Mouse (Mus musculus) MEL (cell line): ENCODE data around the gene Il1r2. TPM values are rescaled to one million over a fixed set of nuclear protein-coding genes. Genes with fewer than 3 reads are reported as not detected.

Source experiments
- DNase-seq: peaks from one replicate; pipeline ENCODE4 v3.0.0; 2011; ENCODE audit warnings: low read depth, low spot score
- H3K27ac ChIP-seq: 2 replicates; pipeline ENCODE4 v1.5.1; 2012; ENCODE audit warnings: low read depth, mild to moderate bottlenecking, control low read depth, low read length, moderate library complexity; ENCODE audit not compliant: control insufficient read depth
- H3K27me3 ChIP-seq, 2 experiments: fragments of 150-350 bp in 1 of 2; sonication (generic) in 1 of 2; 2 replicates each; pipeline ENCODE4 v1.6.1; 2012; ENCODE audit warnings: low read length in 2 of 2, mild to moderate bottlenecking in 2 of 2, improper control_type of control experiment in 1 of 2, moderate library complexity in 1 of 2; ENCODE audit not compliant: insufficient read depth in 2 of 2, control insufficient read depth in 1 of 2
- H3K36me3 ChIP-seq, 2 experiments: 2 replicates each; pipeline ENCODE4 v1.6.1; 2012 to 2014; ENCODE audit warnings: low read length in 2 of 2, improper control_type of control experiment in 1 of 2, inconsistent platforms in 1 of 2, mild to moderate bottlenecking in 1 of 2; ENCODE audit not compliant: insufficient read depth in 2 of 2, control insufficient read depth in 1 of 2
- H3K4me1 ChIP-seq, 2 experiments: fragments of 150-350 bp in 1 of 2; sonication (generic) in 1 of 2; 2 replicates each; pipeline ENCODE4 v1.6.1; 2012; ENCODE audit warnings: low read length in 2 of 2, improper control_type of control experiment in 1 of 2, mild to moderate bottlenecking in 1 of 2; ENCODE audit not compliant: insufficient read depth in 2 of 2, control insufficient read depth in 1 of 2
- H3K4me3 ChIP-seq, 2 experiments: fragments of 150-350 bp in 1 of 2; sonication (generic) in 1 of 2; 2 replicates each; pipeline ENCODE4 v1.5.1; 2012; ENCODE audit warnings: low read depth in 2 of 2, low read length in 2 of 2, mild to moderate bottlenecking in 2 of 2, moderate library complexity in 2 of 2, control low read depth in 1 of 2, improper control_type of control experiment in 1 of 2; ENCODE audit not compliant: control insufficient read depth in 1 of 2, insufficient read depth in 1 of 2
- H3K79me2 ChIP-seq: 2 replicates; pipeline ENCODE4 v1.6.1; 2012; ENCODE audit warnings: mild to moderate bottlenecking, low read length, moderate library complexity; ENCODE audit not compliant: control insufficient read depth, poor library complexity, insufficient read depth
- H3K9ac ChIP-seq: 2 replicates; pipeline ENCODE4 v1.6.1; 2012; ENCODE audit warnings: low read depth, mild to moderate bottlenecking, control low read depth, low read length, moderate library complexity; ENCODE audit not compliant: control insufficient read depth, poor library complexity, severe bottlenecking
- H3K9me3 ChIP-seq: fragments of 150-350 bp; sonication (generic); replicated peaks from 2 replicates; pipeline ENCODE4 v1.6.1; 2012; ENCODE audit warnings: mild to moderate bottlenecking, low read length, improper control_type of control experiment, moderate library complexity; ENCODE audit not compliant: insufficient read depth
- CHD1 ChIP-seq: IDR thresholded peaks from 2 replicates; pipeline ENCODE4 v1.6.1; 2012; ENCODE audit warnings: low read depth, mild to moderate bottlenecking, inconsistent platforms, low read length, improper control_type of control experiment
- CTCF ChIP-seq, 3 experiments: IDR thresholded peaks in 2 of 3; conservative IDR thresholded peaks in 1 of 3; 2 replicates each; pipeline ENCODE4 v1.5.1; 2011 to 2012; ENCODE audit warnings: low read length in 3 of 3, low read depth in 2 of 3, mild to moderate bottlenecking in 2 of 3, improper control_type of control experiment in 1 of 3, inconsistent platforms in 1 of 3, mixed read lengths in 1 of 3, moderate library complexity in 1 of 3; ENCODE audit not compliant: control insufficient read depth in 1 of 3, insufficient read depth in 1 of 3, poor library complexity in 1 of 3, severe bottlenecking in 1 of 3
- E2F4 ChIP-seq: IDR thresholded peaks from 2 replicates; pipeline ENCODE4 v1.6.1; 2011; ENCODE audit warnings: low read depth, low read length, improper control_type of control experiment, borderline replicate concordance
- ELF1 ChIP-seq: IDR thresholded peaks from 2 replicates; pipeline ENCODE4 v1.6.1; 2014; ENCODE audit warnings: low read depth, mild to moderate bottlenecking, inconsistent platforms, low read length, improper control_type of control experiment, moderate library complexity
- ETS1 ChIP-seq: IDR thresholded peaks from 2 replicates; pipeline ENCODE4 v1.6.1; 2012; ENCODE audit warnings: low read depth, mild to moderate bottlenecking, inconsistent platforms, low read length, improper control_type of control experiment, moderate library complexity
- GABPA ChIP-seq: IDR thresholded peaks from 2 replicates; pipeline ENCODE4 v1.6.1; 2012; ENCODE audit warnings: low read depth, mild to moderate bottlenecking, inconsistent platforms, low read length, improper control_type of control experiment, moderate library complexity
- GATA1 ChIP-seq: IDR thresholded peaks from 2 replicates; pipeline ENCODE4 v1.6.1; 2011; ENCODE audit warnings: low read depth, low read length, improper control_type of control experiment
- JUND ChIP-seq: IDR thresholded peaks from 2 replicates; pipeline ENCODE4 v1.6.1; 2011; ENCODE audit warnings: low read depth, mild to moderate bottlenecking, improper control_type of control experiment, low read length
- KAT2A ChIP-seq: conservative IDR thresholded peaks from 2 replicates; pipeline ENCODE4 v1.6.1; 2012; ENCODE audit warnings: low read depth, low read length, improper control_type of control experiment, inconsistent platforms
- MAZ ChIP-seq: IDR thresholded peaks from 2 replicates; pipeline ENCODE4 v1.6.1; 2012; ENCODE audit warnings: low read depth, mild to moderate bottlenecking, inconsistent platforms, low read length, improper control_type of control experiment
- MXI1 ChIP-seq: IDR thresholded peaks from 2 replicates; pipeline ENCODE4 v1.6.1; 2011; ENCODE audit warnings: mild to moderate bottlenecking, low read depth, low read length, improper control_type of control experiment
- MYB ChIP-seq: IDR thresholded peaks from 2 replicates; pipeline ENCODE4 v1.6.1; 2011; ENCODE audit warnings: mild to moderate bottlenecking, low read depth, low read length, improper control_type of control experiment
- MYC ChIP-seq: IDR thresholded peaks from 2 replicates; pipeline ENCODE4 v1.6.1; 2011; ENCODE audit warnings: low read depth, mild to moderate bottlenecking, low read length, improper control_type of control experiment, moderate library complexity
- NELFE ChIP-seq: IDR thresholded peaks from 2 replicates; pipeline ENCODE4 v1.6.1; 2011; ENCODE audit warnings: low read depth, low read length, improper control_type of control experiment
- POLR2A ChIP-seq, 2 experiments: IDR thresholded peaks; 2 replicates each; pipeline ENCODE4 v1.6.1; 2011 to 2012; ENCODE audit warnings: low read length in 2 of 2, mild to moderate bottlenecking in 2 of 2, control low read depth in 1 of 2, improper control_type of control experiment in 1 of 2, low read depth in 1 of 2, moderate library complexity in 1 of 2; ENCODE audit not compliant: control insufficient read depth in 1 of 2, insufficient read depth in 1 of 2, poor library complexity in 1 of 2
- POLR2AphosphoS2 ChIP-seq: IDR thresholded peaks from 2 replicates; pipeline ENCODE4 v1.6.1; 2011; ENCODE audit warnings: low read length, improper control_type of control experiment
- RAD21 ChIP-seq: IDR thresholded peaks from 2 replicates; pipeline ENCODE4 v1.6.1; 2011; ENCODE audit warnings: mild to moderate bottlenecking, low read depth, low read length, improper control_type of control experiment
- RCOR1 ChIP-seq: IDR thresholded peaks from 2 replicates; pipeline ENCODE4 v1.6.1; 2012; ENCODE audit warnings: low read depth, mild to moderate bottlenecking, inconsistent platforms, low read length, improper control_type of control experiment
- SIN3A ChIP-seq: IDR thresholded peaks from 2 replicates; pipeline ENCODE4 v1.6.1; 2012; ENCODE audit warnings: low read length, improper control_type of control experiment, inconsistent platforms
- SMC3 ChIP-seq: IDR thresholded peaks from 2 replicates; pipeline ENCODE4 v1.6.1; 2011; ENCODE audit warnings: low read depth, low read length, improper control_type of control experiment
- TBP ChIP-seq: IDR thresholded peaks from 2 replicates; pipeline ENCODE4 v1.8.0; 2011; ENCODE audit warnings: low read depth, low read length, improper control_type of control experiment
- TCF12 ChIP-seq: IDR thresholded peaks from 2 replicates; pipeline ENCODE4 v1.6.1; 2014; ENCODE audit warnings: low read depth, mild to moderate bottlenecking, inconsistent platforms, low read length, improper control_type of control experiment, moderate library complexity
- UBTF ChIP-seq: IDR thresholded peaks from 2 replicates; pipeline ENCODE4 v1.6.1; 2012; ENCODE audit warnings: low read depth, mild to moderate bottlenecking, inconsistent platforms, low read length, improper control_type of control experiment, moderate library complexity, borderline replicate concordance; ENCODE audit not compliant: insufficient read depth
- USF1 ChIP-seq: IDR thresholded peaks from 2 replicates; pipeline ENCODE4 v1.6.1; 2014; ENCODE audit warnings: low read depth, mild to moderate bottlenecking, inconsistent platforms, low read length, improper control_type of control experiment, moderate library complexity
- USF2 ChIP-seq, 2 experiments: IDR thresholded peaks; 2 replicates each; pipeline ENCODE4 v1.6.1; 2011 to 2012; ENCODE audit warnings: improper control_type of control experiment in 2 of 2, low read length in 2 of 2, borderline replicate concordance in 1 of 2, inconsistent platforms in 1 of 2, low read depth in 1 of 2, mild to moderate bottlenecking in 1 of 2; ENCODE audit not compliant: insufficient read depth in 1 of 2
- ZC3H11A ChIP-seq: IDR thresholded peaks from 2 replicates; pipeline ENCODE4 v1.6.1; 2012; ENCODE audit warnings: low read depth, mild to moderate bottlenecking, inconsistent platforms, low read length, improper control_type of control experiment
- ZMIZ1 ChIP-seq: IDR thresholded peaks from 2 replicates; pipeline ENCODE4 v1.6.1; 2012; ENCODE audit warnings: low read depth, mild to moderate bottlenecking, inconsistent platforms, low read length, improper control_type of control experiment, moderate library complexity
- ZNF384 ChIP-seq: IDR thresholded peaks from 2 replicates; pipeline ENCODE4 v1.6.1; 2012; ENCODE audit warnings: low read depth, mild to moderate bottlenecking, inconsistent platforms, low read length, improper control_type of control experiment
- polyA plus RNA-seq, 2 experiments: library from polyadenylated mRNA; stranded (reverse) in 1 of 2; unstranded in 1 of 2; fragments of >175 nt in 1 of 2; fragments of >200 nt in 1 of 2; gene quantifications; 2 replicates each; pipeline versions ENCODE4 v1.2.1 to v1.2.4; 2012; ENCODE audit warnings: low replicate concordance in 2 of 2, low read depth in 1 of 2; ENCODE audit not compliant: insufficient read length in 2 of 2, insufficient read depth in 1 of 2, missing spikeins in 1 of 2
- total RNA-seq: library from RNA; depleted of rRNA; stranded (reverse); fragments of 300-350 nt; gene quantifications from 2 replicates; pipeline ENCODE4 v1.2.3, GENCODE M21; 2012

Gene Il1r2
- total and polyA plus RNA-seq, 3 experiments = not detected

DNA sequence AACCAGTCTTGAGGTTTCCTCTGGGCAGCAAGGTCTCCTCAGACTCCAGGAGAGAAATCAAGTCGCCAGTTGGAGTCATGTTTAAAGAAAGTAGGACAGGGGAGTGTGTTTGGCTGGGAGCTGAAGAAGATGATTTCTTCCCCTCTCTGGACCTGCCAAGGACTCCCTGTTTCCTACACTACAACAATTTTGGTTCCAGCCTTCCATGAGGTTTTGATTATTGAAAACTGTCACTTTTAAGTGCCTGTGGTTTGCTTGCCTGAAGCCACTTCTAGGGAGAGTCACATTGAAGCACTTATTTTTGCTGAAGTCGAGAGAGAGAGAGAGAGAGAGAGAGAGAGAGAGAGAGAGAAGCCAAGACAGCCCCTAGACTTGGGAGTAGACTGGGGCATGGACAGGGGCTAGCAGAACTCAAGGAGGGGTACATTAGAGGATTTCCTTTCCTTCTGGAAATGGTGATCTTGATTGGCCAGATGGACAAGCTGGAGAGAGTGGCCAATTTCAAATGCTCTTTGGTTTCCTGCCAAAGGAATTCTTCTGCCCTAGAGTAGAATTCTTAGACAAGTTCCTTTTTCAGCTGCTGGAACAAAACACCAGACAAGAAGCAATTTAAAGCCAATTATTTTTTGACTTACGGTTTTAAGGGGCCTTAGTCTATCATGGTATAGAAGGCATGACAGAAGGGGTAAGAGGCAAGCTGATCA, 20.9 kb downstream of the Il1r2 start:
- Histone ChIP-seq H3K27me3 (no peaks in the 10 kb centered on the region; a peak in 1 of 4 replicates), H3K4me1 (no peaks in the 10 kb centered on the region), H3K36me3 (no peaks in the 10 kb centered on the region), H3K9ac (no peak overlapping the region), H3K9me3 (no peaks in the 10 kb centered on the region), H3K79me2 (no peaks in the 10 kb centered on the region), H3K27ac (no peak overlapping the region), H3K4me3 (no peak overlapping the region)
- no peak for DNase-seq
- TF ChIP-seq RCOR1 (no peak), RAD21 (no peak), NELFE (no peak), MYC (no peak), MXI1 (no peak), TBP (no peak), POLR2A (IDR thresholded peaks at IDR 0.05; ENCODE audit: control insufficient read depth in 1 of 2, insufficient read depth in 1 of 2, low read depth in 1 of 2, low read length in 2 of 2, poor library complexity in 1 of 2) (no peak), ETS1 (no peak), ZC3H11A (no peak), USF2 (IDR thresholded peaks at IDR 0.05; ENCODE audit: borderline replicate concordance in 1 of 2, insufficient read depth in 1 of 2, low read depth in 1 of 2, low read length in 2 of 2) (no peak), USF1 (no peak), JUND (no peak), SMC3 (no peak), GABPA (no peak), E2F4 (no peak), KAT2A (no peak), SIN3A (no peak)

DNA sequence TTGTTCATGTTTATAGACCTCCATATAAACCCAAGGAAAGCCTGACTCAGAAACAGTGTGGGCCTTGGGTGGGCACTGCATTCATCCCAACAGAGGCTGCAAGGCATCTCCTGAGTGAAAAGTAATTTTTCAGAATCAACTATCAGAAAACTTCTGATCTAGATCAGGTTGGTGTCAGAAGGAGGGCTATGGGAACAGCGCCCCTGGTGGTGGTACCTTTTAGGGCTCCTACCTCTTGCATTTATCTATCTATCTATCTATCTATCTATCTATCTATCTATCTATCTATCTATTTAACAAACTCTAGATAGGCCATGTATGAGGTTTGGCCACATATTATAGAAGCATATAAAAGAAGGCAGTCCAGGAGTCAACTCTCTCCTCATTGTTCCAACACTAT, 21.7 kb downstream of the Il1r2 start:
- Histone ChIP-seq H3K4me3 (no peak overlapping the region), H3K36me3 (no peaks in the 10 kb centered on the region), H3K9me3 (no peaks in the 10 kb centered on the region), H3K79me2 (no peaks in the 10 kb centered on the region), H3K9ac (no peak overlapping the region), H3K27me3 (no peaks in the 10 kb centered on the region; a peak in 1 of 4 replicates), H3K4me1 (no peaks in the 10 kb centered on the region), H3K27ac (no peak overlapping the region)
- TF ChIP-seq ZNF384 = no peak
- TF ChIP-seq CTCF (IDR thresholded peaks at IDR 0.05 in 2 of 3, conservative IDR thresholded peaks at IDR 0.05 in 1 of 3; ENCODE audit: control insufficient read depth in 1 of 3, insufficient read depth in 1 of 3, low read depth in 2 of 3, low read length in 3 of 3, poor library complexity in 1 of 3, severe bottlenecking in 1 of 3) = peak; percentile 29 to 43 (median 35); a peak in 5 of 6 replicates
- TF ChIP-seq POLR2A (IDR thresholded peaks at IDR 0.05; ENCODE audit: control insufficient read depth in 1 of 2, insufficient read depth in 1 of 2, low read depth in 1 of 2, low read length in 2 of 2, poor library complexity in 1 of 2) = no peak
- no peak for TF ChIP-seq GABPA
- no peak for TF ChIP-seq CHD1
- no peak for TF ChIP-seq SMC3
- peak; percentile 13; the same call in 1 of the 2 replicates for TF ChIP-seq GATA1
- TF ChIP-seq ZMIZ1 = no peak
- TF ChIP-seq E2F4 = no peak
- TF ChIP-seq MYB = no peak
- TF ChIP-seq JUND = no peak
- no peak for TF ChIP-seq MAZ
- no peak for TF ChIP-seq POLR2AphosphoS2
- TF ChIP-seq KAT2A = no peak
- TF ChIP-seq TCF12 = no peak
- TF ChIP-seq UBTF = no peak
- no peak for TF ChIP-seq ELF1
- no peak for DNase-seq
